Mouse (Mus musculus) heart, adult 2 months (tissue): ENCODE data around the gene Dkk2.

Experiments used
- CTCF ChIP-seq: fragments of 200-600 bp; IDR thresholded peaks from 2 replicates; pipeline ENCODE4 v1.8.1; 2022; ENCODE audit warnings: antibody characterized with exemption, mild to moderate bottlenecking, moderate library complexity
- POLR2A ChIP-seq: fragments of 200-500 bp; IDR thresholded peaks from 2 replicates; pipeline ENCODE4 v1.6.1; 2011; ENCODE audit warnings: mild to moderate bottlenecking, low read depth, low read length, control low read depth; ENCODE audit not compliant: insufficient read depth

DNA sequence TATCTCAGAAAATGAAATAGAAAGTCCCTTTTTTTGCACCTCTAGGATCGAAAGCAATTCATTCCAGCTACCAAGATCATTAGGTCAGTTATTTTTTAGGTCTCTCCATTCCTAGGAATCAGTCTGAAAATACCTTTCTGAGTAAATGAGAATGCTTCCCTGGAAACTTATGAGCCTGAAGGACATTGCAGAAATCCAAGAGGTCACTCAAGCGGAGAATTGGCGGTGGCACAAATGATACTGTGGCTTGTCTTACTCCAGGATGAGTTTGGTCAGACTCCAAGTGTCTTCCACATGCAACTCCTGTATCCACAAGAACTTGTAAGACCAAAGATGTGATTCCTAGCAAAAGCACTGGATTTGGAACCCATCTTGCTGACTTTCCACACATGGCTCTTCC, 21.7 kb upstream of the Dkk2 start:
- no peak for TF ChIP-seq CTCF
- no peak for TF ChIP-seq POLR2A
